Mouse (Mus musculus) liver, adult 2 months (tissue): ENCODE measurements around the gene Mzf1. TPM values are rescaled to one million over a fixed set of nuclear protein-coding genes. Genes with fewer than 3 reads are reported as not detected.
"Not testable (repeated sequence)": the region's sequence is repeated elsewhere in the genome, so short reads cannot be mapped to it uniquely, and the experiment has no call there.

Experiments
- DNase-seq: peaks from one replicate; pipeline ENCODE4 v3.0.0-alpha.2; 2011; ENCODE audit warnings: low read depth, low spot score; ENCODE audit errors: extremely low read depth
- H3K27ac ChIP-seq: fragments of 200-500 bp; replicated peaks from 2 replicates; pipeline ENCODE4 v1.5.1; 2012; ENCODE audit warnings: low read depth, mild to moderate bottlenecking, control low read depth, inconsistent platforms, low read length; ENCODE audit not compliant: insufficient read depth
- H3K27me3 ChIP-seq: fragments of 200-500 bp; 2 replicates; pipeline ENCODE4 v1.6.1; 2012; ENCODE audit warnings: mild to moderate bottlenecking, moderate library complexity, low read length, inconsistent platforms; ENCODE audit not compliant: control insufficient read depth, insufficient read depth
- H3K36me3 ChIP-seq: fragments of 200-500 bp; 2 replicates; pipeline ENCODE4 v1.6.1; 2012; ENCODE audit warnings: low read length, inconsistent platforms; ENCODE audit not compliant: control insufficient read depth, insufficient read depth
- H3K4me1 ChIP-seq: fragments of 200-500 bp; 2 replicates; pipeline ENCODE4 v1.6.1; 2011; ENCODE audit warnings: low read length; ENCODE audit not compliant: control insufficient read depth, insufficient read depth
- H3K4me3 ChIP-seq: fragments of 200-500 bp; 2 replicates; pipeline ENCODE4 v1.5.1; 2011; ENCODE audit warnings: low read depth, mild to moderate bottlenecking, control low read depth, low read length, moderate library complexity; ENCODE audit not compliant: insufficient read depth
- H3K79me2 ChIP-seq: fragments of 200-500 bp; 2 replicates; pipeline ENCODE4 v1.6.1; 2012; ENCODE audit warnings: inconsistent platforms, mild to moderate bottlenecking, low read length, moderate library complexity; ENCODE audit not compliant: control insufficient read depth, insufficient read depth
- H3K9ac ChIP-seq: fragments of 200-500 bp; 2 replicates; pipeline ENCODE4 v1.6.1; 2012; ENCODE audit warnings: low read depth, mild to moderate bottlenecking, control low read depth, inconsistent platforms, low read length
- CTCF ChIP-seq: fragments of 200-500 bp; IDR thresholded peaks from 2 replicates; pipeline ENCODE4 v1.5.1; 2011; ENCODE audit warnings: low read depth, low read length, control low read depth
- POLR2A ChIP-seq: fragments of 200-500 bp; IDR thresholded peaks from 2 replicates; pipeline ENCODE4 v1.6.1; 2011; ENCODE audit warnings: low read length, control low read depth; ENCODE audit not compliant: insufficient read depth; ENCODE audit errors: extremely low read depth
- WGBS: fragments of 180-500 bp; shearing (Covaris S2); methylation state at CpG from one replicate; pipeline ENCODE4 v1.1.7; 2018; 5-methylcytosine and 5-hydroxymethylcytosine counted together
- polyA plus RNA-seq: library from polyadenylated mRNA; depleted of rRNA; stranded (reverse); fragments of >200 nt; gene quantifications from 2 replicates; pipeline ENCODE4 v1.2.3, GENCODE M21; 2012; rRNA removed
- total RNA-seq: library from RNA; depleted of rRNA; stranded (reverse); fragments of >200 nt; gene quantifications from 2 replicates; pipeline ENCODE4 v1.2.3, GENCODE M21; 2014; rRNA removed

Mzf1 gene
- total RNA-seq, result 0.18 and 0.40 TPM in 2 replicates
- 0.41 and 0.54 TPM in 2 replicates for polyA plus RNA-seq

- Histone ChIP-seq H3K27me3 (no peaks in the 10 kb centered on the region), H3K27ac (peak within 1 kb of the TSS; percentile 58), H3K4me1 (no peaks in the 10 kb centered on the region), H3K4me3 (peak within 1 kb of the TSS; percentile 80), H3K36me3 (no peaks in the 10 kb centered on the region), H3K79me2 (no peaks in the 10 kb centered on the region), H3K9ac (peak within 1 kb of the TSS; percentile 71)
- DNase-seq, result peak; percentile 93
- WGBS, result under 1% methylated on average over 40 of the region's 41 CpGs
- TF ChIP-seq CTCF, result no peak
- TF ChIP-seq POLR2A, result no peak
Observed at GRCm38 (mm10) chr7:13054287-13055010, at the start of gene Mzf1. Mzf1 (minus strand) TSS chr7:13054764.

GRCm38 (mm10) chr7:13095073-13095472 lies 40.5 kb upstream of the Mzf1 start, which contains the start of gene Vmn1r85:
Vmn1r85 (minus strand) TSS chr7:13095173.
- Histone ChIP-seq H3K4me3 (no peak within 1 kb of the TSS), H3K27ac (no peak within 1 kb of the TSS), H3K27me3 (no peaks in the 10 kb centered on the region), H3K36me3 (no peaks in the 10 kb centered on the region), H3K4me1 (no peaks in the 10 kb centered on the region), H3K9ac (no peak within 1 kb of the TSS), H3K79me2 (no peaks in the 10 kb centered on the region)
- WGBS, result 42% methylated on average over 3 of the region's 3 CpGs
- no peak for DNase-seq
- TF ChIP-seq CTCF (no peak), POLR2A (no peak)

GRCm38 (mm10) chr7:13072293-13072692 lies 17.7 kb upstream of the Mzf1 start:
- no peak overlapping the region for H3K9ac ChIP-seq
- H3K36me3 ChIP-seq, result no peaks in the 10 kb centered on the region
- H3K27ac ChIP-seq, result no peak overlapping the region
- TF ChIP-seq CTCF (no peak), POLR2A (no peak)
- no peaks in the 10 kb centered on the region for H3K27me3 ChIP-seq
- no peak overlapping the region for H3K4me3 ChIP-seq
- H3K4me1 ChIP-seq, result no peaks in the 10 kb centered on the region
- no peaks in the 10 kb centered on the region for H3K79me2 ChIP-seq
- 55% methylated on average over 5 of the region's 5 CpGs for WGBS
- DNase-seq, result no peak

- not testable (repeated sequence) for H3K27me3 ChIP-seq, DNase-seq, H3K79me2 ChIP-seq, H3K4me1 ChIP-seq, H3K36me3 ChIP-seq, H3K9ac ChIP-seq, H3K27ac ChIP-seq, H3K4me3 ChIP-seq
- TF ChIP-seq CTCF, result peak; percentile 7; the same call in 1 of the 2 replicates
- 53% methylated on average over 2 of the region's 2 CpGs for WGBS
Observed at GRCm38 (mm10) chr7:13063399-13063798, 8.8 kb upstream of the Mzf1 start.

- TF ChIP-seq CTCF (no peak), POLR2A (no peak)
- Histone ChIP-seq H3K4me3 (no peak overlapping the region), H3K79me2 (no peaks in the 10 kb centered on the region), H3K27me3 (no peaks in the 10 kb centered on the region), H3K4me1 (no peaks in the 10 kb centered on the region), H3K9ac (no peak overlapping the region), H3K27ac (no peak overlapping the region), H3K36me3 (no peaks in the 10 kb centered on the region)
- DNase-seq, result no peak
- WGBS, result 89% methylated on average over 9 of the region's 9 CpGs
Observed at GRCm38 (mm10) chr7:13059536-13059935, 5.0 kb upstream of the Mzf1 start.
